Mouse (Mus musculus): ENCODE measurements around the gene Usp39.

DNA sequence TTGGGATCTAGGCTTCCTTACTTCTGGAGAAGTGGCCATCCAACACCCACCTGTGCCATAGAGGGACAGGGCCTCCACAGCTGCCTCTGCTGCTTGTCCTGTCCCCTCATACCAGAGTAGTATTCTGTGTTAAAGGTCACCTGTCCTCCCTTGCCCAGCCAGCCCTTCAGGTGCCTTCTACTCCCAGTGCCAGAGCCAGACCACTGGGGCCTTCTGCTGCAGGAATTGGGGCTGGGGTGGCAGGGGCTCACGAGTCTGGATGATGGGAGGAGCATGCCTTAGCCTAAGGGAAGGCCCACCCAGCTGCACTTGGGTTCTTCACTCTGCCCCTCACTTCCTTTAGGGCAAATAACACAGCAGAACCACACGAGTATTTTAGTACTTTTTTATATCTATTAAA, 14.4 kb upstream of the Usp39 start:
- TF ChIP-seq POLR2A (IDR thresholded peaks at IDR 0.05; ENCODE audit: insufficient read length, low read depth): no peak
- no peak for TF ChIP-seq CEBPB (IDR thresholded peaks at IDR 0.05; ENCODE audit: insufficient read depth, poor library complexity, severe bottlenecking)
